Mouse (Mus musculus): Measurements from ENCODE around the gene Wdr60.

The Wdr60 gene

GRCm38 (mm10) chr12:116264756-116265155 lies 1.9 kb upstream of the Wdr60 start:
- DNase-seq = no peak

- DNase-seq = no peak
Observed at GRCm38 (mm10) chr12:116258321-116258720, 4.5 kb downstream of the Wdr60 start.

GRCm38 (mm10) chr12:116255636-116256035 lies 7.2 kb downstream of the Wdr60 start:
- DNase-seq = no peak

DNA sequence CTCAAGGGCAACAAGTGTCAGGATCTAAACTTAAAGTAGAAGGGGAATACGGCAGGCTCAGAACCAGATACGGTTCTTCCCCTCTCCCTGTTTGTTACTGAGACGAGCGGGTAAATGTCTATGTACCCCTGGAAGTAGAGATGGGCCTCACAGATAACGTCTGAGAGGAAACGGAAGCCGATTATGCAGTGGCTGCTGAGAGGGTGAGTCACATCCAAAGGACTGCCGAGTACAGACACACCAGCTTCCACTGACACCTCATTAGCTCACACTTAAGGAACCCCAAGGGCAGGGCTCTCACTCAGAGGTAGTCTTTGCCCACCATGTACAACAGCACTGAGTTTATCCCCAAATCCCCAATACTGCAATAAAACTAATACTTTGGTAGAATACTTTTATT lies 8.2 kb downstream of the Wdr60 start:
- no peak for DNase-seq

GRCm38 (mm10) chr12:116244601-116245000 lies 18.2 kb downstream of the Wdr60 start:
- DNase-seq = no peak

DNA sequence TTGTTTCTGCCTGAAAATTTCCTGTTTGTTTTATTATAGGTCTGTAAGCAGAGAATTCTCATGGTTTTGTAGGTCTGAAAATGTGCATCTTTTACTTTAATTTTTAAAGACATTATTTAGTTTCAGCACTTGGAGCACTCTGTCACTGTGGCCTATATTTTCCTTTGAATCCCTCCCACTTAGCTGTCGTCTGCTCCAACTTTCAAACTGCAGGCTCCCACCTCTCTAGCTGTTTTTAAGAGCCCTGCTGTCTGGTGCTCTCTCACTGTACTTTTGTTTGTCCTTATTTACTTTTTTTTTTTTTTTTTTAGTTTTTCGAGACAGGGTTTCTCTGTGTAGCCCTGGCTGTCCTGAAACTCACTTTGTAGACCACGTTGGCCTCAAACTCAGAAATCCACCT lies 24.0 kb downstream of the Wdr60 start:
- DNase-seq = no peak

DNA sequence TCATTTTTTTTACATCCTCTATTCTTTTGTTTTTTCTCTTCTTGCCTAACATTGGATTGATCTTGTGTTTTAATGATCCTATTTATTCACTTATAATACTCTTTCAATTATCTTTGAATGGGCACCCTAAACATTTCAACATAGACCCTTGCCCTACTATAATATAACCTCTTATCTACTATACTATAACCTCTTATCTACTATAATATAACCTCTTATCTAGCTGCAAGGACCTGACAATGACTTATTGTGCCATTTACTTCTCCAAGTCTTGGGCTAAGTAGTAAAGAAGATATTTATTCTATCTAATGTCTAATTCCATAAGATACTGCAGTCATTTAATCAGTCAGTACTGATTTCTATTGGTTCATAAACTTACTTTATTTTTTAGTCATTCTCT lies 24.5 kb downstream of the Wdr60 start:
- no peak for DNase-seq

DNA sequence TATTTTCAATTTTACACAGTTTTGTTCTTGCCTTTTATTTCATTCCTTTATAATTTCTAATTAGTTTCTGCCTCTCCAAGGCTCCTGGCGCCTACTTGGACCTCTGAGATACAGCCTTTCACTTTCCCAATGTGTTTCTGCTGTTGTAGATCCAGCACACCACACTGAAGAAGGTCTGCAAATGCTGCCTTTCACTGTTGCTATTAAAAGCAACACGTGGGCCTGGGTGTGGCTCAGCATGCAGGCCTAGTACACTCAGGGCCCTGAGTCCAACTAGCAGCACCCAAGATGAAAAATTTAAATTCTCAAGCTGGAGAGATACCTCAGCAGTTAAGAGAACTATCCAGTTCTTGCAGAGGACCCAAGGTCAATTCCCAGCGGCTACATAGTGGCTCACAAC lies 26.2 kb downstream of the Wdr60 start:
- no peak for DNase-seq

DNA sequence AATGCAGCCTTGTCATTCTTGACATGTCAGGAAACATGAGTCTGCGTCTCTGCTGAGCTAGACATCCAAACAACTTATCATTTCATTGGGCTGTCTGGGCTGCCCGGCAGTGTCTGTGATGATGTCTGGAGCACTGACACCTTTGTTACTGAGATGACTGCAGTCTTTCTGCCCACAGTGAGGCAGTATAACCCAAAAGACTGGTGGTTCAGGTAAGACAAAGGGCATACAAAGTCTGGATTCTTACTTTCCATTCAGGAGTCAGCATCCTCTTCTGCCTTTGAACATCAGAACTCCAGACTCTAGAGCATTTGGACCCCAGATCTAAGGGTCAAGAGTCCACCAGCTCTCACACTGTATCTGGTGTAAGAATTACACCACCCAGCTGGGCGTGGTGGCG lies 27.5 kb downstream of the Wdr60 start:
- DNase-seq = no peak

GRCm38 (mm10) chr12:116232061-116232460 lies 30.8 kb downstream of the Wdr60 start:
- no peak for DNase-seq

- DNase-seq = peak; percentile 21 to 52
Observed at GRCm38 (mm10) chr12:116231612-116232011, 31.2 kb downstream of the Wdr60 start.

DNA sequence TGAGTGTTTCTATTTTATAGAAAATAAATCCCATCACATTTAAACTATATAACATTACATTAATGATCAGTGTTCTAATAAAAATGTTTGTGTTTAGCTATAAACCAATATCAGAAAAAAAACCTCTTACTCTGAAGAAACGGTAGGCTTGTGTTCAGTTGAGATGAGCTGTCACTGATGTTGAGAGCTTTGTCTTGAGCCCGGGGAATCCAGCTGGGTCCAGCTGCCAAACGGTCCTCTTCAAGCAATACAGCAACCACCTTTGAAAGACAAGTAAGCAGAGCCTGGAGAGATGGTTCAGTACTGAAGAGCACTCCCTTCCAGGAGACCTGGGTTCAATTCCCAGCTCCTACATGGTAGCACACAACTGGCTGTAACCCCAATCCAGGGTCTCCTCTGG lies 33.4 kb downstream of the Wdr60 start:
- DNase-seq = no peak

DNA sequence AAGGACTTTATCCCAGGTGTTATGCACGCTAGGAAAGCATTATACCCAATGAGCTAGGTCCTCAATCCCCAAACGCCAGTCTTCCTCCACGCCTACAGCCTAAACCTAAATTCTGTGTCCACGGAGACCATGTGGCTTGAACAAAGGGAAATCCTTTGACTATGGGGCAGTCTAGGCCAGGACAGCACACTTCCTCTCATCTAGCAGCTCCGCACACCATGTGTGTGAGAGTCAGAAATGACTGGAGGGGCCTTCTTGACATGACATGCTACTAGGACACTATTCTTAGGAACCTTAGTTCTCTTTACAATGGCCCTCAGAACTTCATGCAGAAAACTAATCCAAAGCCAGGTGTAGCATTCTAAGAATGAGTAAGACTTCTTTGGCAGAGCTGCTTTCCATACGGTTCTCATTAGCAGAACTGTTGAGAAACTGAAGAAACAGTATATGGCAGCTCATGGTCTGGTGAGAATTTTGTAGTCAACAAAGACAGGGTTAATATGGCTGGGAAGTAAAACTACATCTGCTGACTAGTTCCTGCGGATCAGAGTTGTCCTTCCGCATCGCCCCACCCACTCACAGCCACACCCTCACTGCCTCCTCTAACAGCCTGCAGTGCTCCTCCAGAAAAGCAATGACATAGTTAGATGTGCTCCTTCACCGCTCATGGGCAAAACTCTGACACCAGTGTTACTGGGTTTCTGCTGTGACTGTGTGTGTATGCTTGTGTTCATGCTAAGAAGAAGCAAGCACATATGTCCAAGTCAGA lies 36.3 kb downstream of the Wdr60 start:
- DNase-seq = no peak

GRCm38 (mm10) chr12:116223107-116223506 lies 39.7 kb downstream of the Wdr60 start:
- DNase-seq = no peak

DNA sequence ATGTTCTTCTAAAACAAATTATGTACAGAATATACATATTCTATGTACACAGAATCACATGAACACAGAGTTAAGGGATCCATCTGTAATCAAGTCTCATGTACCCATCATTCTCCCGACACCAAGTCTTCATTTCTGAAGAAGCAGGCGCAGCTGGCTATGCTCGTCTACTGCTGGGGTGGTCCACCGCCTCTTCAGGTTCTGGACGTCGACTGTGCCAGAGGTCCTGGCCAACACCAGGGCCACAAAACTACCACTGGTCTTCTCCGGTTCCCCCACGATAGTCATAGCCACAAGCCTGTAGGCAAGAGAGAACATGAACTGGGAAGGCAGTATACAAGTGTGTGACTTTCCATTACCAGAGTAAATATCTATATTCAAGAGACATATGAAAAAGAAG lies 55.3 kb downstream of the Wdr60 start:
- no peak for DNase-seq

- no peak for DNase-seq
Observed at GRCm38 (mm10) chr12:116205726-116206125, 57.1 kb downstream of the Wdr60 start.

- peak; percentile 81 to 84 for DNase-seq
Observed at GRCm38 (mm10) chr12:116202176-116202981, 60.4 kb downstream of the Wdr60 start.

DNA sequence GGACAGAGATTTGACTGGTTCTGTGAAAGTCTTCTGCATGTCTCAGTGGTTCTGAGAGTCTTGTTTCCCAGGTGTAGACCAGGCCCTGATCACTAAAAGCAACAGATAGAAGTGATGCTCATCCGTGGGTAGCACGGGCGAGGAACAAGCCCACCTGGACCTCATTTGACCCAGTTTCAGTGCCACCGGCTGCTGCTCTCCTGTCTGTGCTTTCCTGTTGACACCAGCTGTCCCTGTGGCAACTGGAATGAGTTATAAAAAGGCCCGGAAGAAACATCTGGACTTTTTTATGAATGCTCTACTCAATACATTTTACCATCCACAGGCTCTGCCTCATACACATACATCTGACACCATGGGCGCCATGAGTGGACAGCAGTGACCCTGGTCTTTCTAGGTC lies 64.0 kb downstream of the Wdr60 start:
- no peak for DNase-seq

DNA sequence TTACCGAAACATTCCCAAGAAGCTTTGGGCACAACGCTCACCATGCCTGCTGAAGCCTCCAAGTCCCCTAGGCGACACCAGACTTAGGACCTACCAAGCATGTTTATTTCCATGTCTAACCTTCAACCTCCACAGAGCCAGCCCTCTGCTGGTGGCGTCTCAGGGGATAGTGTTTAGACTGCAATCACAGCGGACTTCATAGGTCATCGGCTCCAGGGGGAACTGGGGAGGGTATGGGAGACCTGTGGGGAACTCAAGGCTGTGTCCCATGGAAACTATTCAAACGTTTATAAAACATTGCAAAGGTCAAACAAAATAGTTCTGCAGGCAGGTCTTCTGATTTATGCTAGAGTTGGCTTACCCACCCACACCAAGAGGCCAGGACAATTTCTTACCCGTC lies 66.6 kb downstream of the Wdr60 start:
- DNase-seq = no peak

DNA sequence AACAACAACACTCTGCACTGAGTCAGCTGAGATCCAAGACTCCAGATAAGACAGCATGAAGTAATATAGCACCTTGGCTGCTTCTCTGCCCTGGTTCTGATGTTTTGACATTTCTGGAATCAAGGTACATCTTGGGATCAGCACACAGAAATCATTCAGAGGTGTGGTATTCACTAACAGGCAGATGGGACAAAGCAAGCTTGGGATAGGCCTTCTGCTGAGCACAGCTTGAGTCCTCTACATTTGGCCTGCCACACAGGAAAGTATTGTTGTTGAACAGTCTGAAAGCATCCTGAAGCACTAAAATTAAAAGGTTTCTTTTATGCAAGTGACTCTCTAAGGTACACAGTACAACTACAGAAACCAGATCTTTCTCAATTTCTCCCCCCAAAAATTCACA lies 68.2 kb downstream of the Wdr60 start:
- peak in 1 of 2 experiments; percentile 32 for DNase-seq

DNA sequence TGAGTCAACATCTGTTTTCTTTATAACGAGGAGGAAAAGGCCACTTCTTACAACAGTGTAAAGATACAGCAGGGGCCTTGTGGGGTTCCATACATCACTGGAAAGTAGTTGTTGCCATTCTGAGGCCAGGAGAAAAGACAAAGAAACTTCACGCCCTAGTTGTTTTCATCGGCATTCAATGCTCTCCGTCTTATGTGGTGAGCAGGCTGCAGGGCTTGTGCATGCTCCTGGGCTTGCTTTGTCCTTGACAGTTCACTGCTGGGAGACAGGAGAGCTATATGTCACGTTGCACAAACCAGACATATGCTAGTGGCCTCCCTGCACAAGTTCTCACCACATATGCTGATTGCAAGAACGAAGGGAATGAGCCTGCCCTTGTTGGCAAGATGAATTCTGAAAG lies 68.9 kb downstream of the Wdr60 start:
- no peak for DNase-seq

GRCm38 (mm10) chr12:116183212-116183935 lies 79.4 kb downstream of the Wdr60 start:
- DNase-seq = no peak

DNA sequence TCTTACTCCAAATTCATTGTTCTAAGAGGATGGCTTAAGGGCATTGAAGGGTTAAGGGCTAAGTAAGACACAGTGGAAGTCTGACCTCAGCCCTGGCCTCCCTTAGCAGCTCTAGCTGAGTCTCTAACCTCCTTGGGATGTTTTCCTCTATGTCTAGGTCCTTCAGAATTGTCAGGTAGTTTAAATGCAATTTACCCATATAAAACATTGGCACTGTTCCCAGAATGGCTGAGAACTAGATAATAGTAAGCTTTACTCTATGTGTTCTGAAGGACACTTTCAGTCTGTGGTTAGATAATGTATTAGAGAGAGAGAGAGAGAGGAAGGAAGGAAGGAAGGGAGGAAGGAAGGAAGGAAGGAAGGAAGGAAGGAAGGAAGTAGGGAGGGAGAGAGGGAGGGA lies 80.4 kb downstream of the Wdr60 start:
- no peak for DNase-seq
